Mouse (Mus musculus) liver, embryonic 12.5 days (tissue): ENCODE results near the gene Man2b2. TPM values are rescaled to one million over a fixed set of nuclear protein-coding genes. Genes with fewer than 3 reads are reported as not detected.

Experiments used
- ATAC-seq: fragments of 200-750 bp; cut with Nextera tagmentation; 2 replicates; pipeline ENCODE4 v1.8.0; 2017; ENCODE audit warnings: moderate number of reproducible peaks, mild to moderate bottlenecking, moderate library complexity
- H3K27ac ChIP-seq: fragments of 300-500 bp; sonication (generic); 2 replicates; pipeline ENCODE4 v1.5.1; 2016; ENCODE audit warnings: mild to moderate bottlenecking
- H3K27me3 ChIP-seq: fragments of 300-500 bp; sonication (generic); replicated peaks from 2 replicates; pipeline ENCODE4 v1.6.1; 2016; ENCODE audit warnings: mild to moderate bottlenecking, moderate library complexity
- H3K36me3 ChIP-seq: fragments of 300-500 bp; sonication (generic); 2 replicates; pipeline ENCODE4 v1.6.1; 2016; ENCODE audit warnings: mild to moderate bottlenecking, moderate library complexity
- H3K4me1 ChIP-seq: fragments of 300-500 bp; sonication (generic); 2 replicates; pipeline ENCODE4 v1.6.1; 2016
- H3K4me2 ChIP-seq: fragments of 300-500 bp; sonication (generic); 2 replicates; pipeline ENCODE4 v1.6.1; 2016; ENCODE audit warnings: mild to moderate bottlenecking, moderate library complexity
- H3K4me3 ChIP-seq: fragments of 300-500 bp; sonication (generic); 2 replicates; pipeline ENCODE4 v1.5.1; 2016; ENCODE audit warnings: mild to moderate bottlenecking, moderate library complexity
- H3K9ac ChIP-seq: fragments of 300-500 bp; sonication (generic); 2 replicates; pipeline ENCODE4 v1.6.1; 2016; ENCODE audit warnings: mild to moderate bottlenecking, moderate library complexity
- H3K9me3 ChIP-seq: fragments of 300-500 bp; sonication (generic); replicated peaks from 2 replicates; pipeline ENCODE4 v1.6.1; 2016; ENCODE audit warnings: mild to moderate bottlenecking, moderate library complexity
- WGBS: fragments of 180-500 bp; shearing (Covaris S2); methylation state at CpG from one replicate; pipeline ENCODE4 v1.1.7; 2016; ENCODE audit not compliant: insufficient replicate concordance; 5-methylcytosine and 5-hydroxymethylcytosine counted together
- polyA plus RNA-seq: library from polyadenylated mRNA; unstranded; fragments of >200 nt; fragmentation: Nextera tagmentation; extraction: Ambion mirVana; gene quantifications from 2 replicates; pipeline ENCODE4 v1.2.1, GENCODE M21; 2016

Man2b2 gene
- polyA plus RNA-seq, 1 experiment from 2014 or later: 11.5 TPM

DNA sequence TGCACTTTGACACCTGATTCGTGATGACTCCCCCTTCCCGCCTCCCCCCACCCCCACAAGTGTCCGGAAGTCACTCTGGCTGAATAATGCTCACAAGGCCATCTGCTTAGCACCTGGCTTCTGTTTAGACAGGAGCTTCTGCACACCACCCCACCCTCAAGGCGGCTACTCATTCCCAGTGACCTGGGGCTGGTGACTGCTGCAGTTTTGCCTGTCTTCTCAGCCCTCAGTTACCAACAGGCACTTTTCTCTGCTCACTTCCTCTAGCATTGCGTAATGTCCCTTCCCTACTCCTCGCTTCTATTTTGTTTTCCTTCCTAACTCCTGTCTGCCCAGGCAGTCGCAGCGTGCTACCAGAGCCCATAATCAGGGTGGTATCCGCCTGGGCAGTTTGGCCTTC lies 38.6 kb downstream of the Man2b2 start:
- Histone ChIP-seq H3K4me3 (no peak overlapping the region), H3K9ac (no peak overlapping the region), H3K4me1 (peaks cover 26% of the 10 kb centered on the region), H3K4me2 (no peak overlapping the region), H3K27me3 (no peaks in the 10 kb centered on the region), H3K9me3 (no peaks in the 10 kb centered on the region), H3K36me3 (peaks cover 19% of the 10 kb centered on the region), H3K27ac (0 out of 2 replicates have a peak overlapping the region, but pooled peaks have one; percentile 40)
- ATAC-seq: no peak
- 48% methylated on average over 9 of the region's 9 CpGs for WGBS

DNA sequence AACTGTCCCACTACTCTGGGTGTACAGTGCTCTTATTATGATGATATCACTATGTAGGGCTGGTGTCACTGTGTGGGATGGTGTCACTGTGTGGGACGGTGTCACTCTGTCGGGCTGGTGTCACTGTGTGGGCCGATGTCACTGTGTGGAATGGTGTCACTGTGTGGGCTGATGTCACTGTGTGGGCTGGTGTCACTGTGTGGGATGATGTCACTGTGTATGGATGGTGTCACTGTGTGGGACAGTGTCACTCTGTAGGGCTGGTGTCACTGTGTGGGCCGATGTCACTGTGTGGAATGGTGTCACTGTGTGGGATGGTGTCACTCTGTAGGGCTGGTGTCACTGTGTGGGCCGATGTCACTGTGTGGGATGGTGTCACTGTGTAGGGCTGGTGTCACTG lies 44.4 kb downstream of the Man2b2 start:
- Histone ChIP-seq H3K4me3 (no peak overlapping the region), H3K36me3 (no peaks in the 10 kb centered on the region), H3K27ac (no peak overlapping the region), H3K27me3 (no peaks in the 10 kb centered on the region), H3K9me3 (peaks cover 14% of the 10 kb centered on the region; the same call in 1 of the 2 replicates), H3K4me1 (no peaks in the 10 kb centered on the region), H3K4me2 (no peak overlapping the region), H3K9ac (no peak overlapping the region)
- ATAC-seq: no peak
- WGBS: 78% methylated on average over 5 of the region's 5 CpGs

DNA sequence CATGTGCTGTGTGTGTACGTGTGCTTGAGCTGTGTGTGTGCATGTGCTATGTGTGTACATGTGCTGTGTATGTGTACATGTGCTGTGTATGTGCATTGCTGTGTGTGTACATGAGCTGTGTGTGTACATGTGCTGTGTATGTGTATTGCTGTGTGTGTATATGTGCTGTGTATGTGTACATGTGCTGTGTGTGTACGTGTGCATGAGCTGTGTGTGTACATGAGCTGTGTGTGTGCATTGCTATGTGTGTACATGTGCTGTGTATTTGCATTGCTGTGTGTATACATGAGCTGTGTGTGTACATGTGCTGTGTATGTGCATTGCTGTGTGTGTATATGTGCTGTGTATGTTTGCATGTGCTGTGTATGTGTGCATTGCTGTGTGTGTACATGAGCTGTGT lies 50.9 kb downstream of the Man2b2 start:
- Histone ChIP-seq H3K36me3 (no peaks in the 10 kb centered on the region), H3K27ac (no peak overlapping the region), H3K27me3 (peaks cover 19% of the 10 kb centered on the region), H3K4me2 (no peak overlapping the region), H3K4me1 (peaks cover 11% of the 10 kb centered on the region), H3K9me3 (peaks cover 24% of the 10 kb centered on the region), H3K9ac (no peak overlapping the region), H3K4me3 (no peak overlapping the region)
- no peak for ATAC-seq
- 56% methylated on average over 2 of the region's 2 CpGs for WGBS

DNA sequence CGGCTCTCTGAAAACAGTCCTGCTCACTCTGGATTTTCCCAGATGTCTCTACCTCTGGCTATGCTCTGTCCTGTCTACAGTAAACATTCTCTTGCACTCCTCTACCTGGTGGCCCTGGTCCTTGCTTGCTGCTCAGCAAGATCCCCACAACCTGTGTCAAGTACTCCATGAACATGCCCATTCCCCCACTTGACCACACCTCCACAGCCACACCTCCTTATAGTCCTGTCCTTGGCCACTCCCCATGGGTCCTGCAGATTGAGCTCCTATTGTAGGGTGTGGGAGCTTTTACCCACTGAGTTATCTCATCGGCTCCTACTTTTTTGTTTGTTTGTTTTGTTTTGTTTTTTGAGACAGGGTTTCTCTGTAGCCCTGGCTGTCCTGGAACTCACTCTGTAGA lies 51.6 kb downstream of the Man2b2 start:
- Histone ChIP-seq H3K9me3 (peaks cover 18% of the 10 kb centered on the region), H3K4me1 (peaks cover 13% of the 10 kb centered on the region), H3K27me3 (peaks cover 19% of the 10 kb centered on the region), H3K36me3 (no peaks in the 10 kb centered on the region), H3K9ac (no peak overlapping the region), H3K27ac (no peak overlapping the region), H3K4me2 (no peak overlapping the region), H3K4me3 (no peak overlapping the region)
- WGBS: 72% methylated on average over 1 of the region's 2 CpGs
- ATAC-seq: no peak

DNA sequence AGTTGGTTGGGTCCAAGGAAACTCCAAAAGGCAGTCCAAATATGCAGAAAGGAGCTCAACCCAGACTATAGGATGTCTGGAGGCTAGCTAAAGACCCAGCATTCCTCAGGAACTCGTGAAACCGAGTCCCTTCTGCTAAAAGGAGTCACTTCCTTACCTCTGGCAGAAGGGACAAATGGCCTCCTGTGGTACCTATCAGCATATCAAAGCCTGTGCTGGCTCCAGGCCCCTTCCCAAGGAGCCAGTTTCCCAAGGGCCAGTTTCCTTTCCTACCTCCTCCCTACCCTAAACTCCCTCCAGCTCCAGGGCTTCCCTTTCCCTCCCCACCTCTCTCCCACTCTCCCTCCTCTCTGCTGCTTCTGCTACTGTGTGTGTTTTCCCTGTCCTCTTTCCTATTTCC lies 53.3 kb downstream of the Man2b2 start:
- Histone ChIP-seq H3K9me3 (peaks cover 16% of the 10 kb centered on the region), H3K36me3 (no peaks in the 10 kb centered on the region), H3K9ac (no peak overlapping the region), H3K4me2 (no peak overlapping the region), H3K27ac (no peak overlapping the region), H3K4me3 (no peak overlapping the region), H3K27me3 (peaks cover 19% of the 10 kb centered on the region), H3K4me1 (peaks cover 16% of the 10 kb centered on the region)
- 17% methylated on average over 2 of the region's 2 CpGs for WGBS
- no peak for ATAC-seq

DNA sequence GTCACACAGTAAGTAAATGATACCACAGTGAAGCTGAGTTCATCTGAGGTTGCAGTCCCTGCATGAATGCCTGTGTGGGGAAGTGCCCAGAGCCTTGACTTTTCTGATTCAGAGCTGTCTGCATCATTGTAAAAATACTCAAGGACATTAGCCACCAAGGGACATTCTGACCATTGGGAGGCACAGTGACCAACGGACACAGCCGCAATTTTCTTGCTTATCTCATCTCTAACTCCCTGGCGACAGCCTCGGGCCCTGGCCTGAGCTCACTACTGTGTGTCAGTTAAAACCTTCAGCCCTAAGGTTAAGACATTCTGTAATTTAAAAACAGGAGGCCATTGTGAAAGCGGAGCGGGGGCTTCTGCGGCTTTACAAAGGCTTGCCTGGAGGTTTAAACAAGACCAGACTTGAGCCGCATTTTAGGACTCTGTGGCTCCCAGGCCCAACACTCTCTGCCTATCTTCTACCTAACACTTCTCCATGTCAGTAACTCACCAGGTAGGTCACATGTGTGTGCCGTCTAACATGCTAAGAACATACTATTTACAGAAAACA lies 54.4 kb downstream of the Man2b2 start:
- H3K27ac ChIP-seq: no peak overlapping the region
- H3K4me3 ChIP-seq: no peak overlapping the region
- H3K36me3 ChIP-seq: no peaks in the 10 kb centered on the region
- no peak overlapping the region for H3K9ac ChIP-seq
- H3K4me1 ChIP-seq: peaks cover 16% of the 10 kb centered on the region
- peaks cover 16% of the 10 kb centered on the region for H3K9me3 ChIP-seq
- H3K4me2 ChIP-seq: no peak overlapping the region
- peaks cover 19% of the 10 kb centered on the region for H3K27me3 ChIP-seq
- 20% methylated on average over 9 of the region's 9 CpGs for WGBS
- ATAC-seq: no peak

DNA sequence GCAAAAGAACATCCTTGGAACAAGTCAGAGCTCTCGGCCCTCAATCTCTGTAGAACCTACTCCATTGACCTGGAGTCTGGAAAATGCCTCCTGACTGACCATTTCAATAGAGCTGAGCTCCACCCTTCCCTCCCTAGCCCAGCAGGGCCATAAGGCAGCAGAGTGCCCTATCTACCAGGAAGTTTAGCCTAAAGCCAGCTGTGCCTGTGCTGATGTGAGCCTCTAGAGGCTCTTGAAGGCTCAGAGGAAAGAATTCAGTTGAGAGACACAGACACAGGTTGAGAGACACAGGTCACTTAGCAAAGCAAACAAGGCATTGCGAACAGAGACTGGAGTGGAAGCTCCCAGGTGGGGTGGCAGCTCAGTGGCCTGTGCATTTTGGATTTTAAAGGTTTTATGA lies 55.1 kb downstream of the Man2b2 start:
- Histone ChIP-seq H3K27me3 (peaks cover 19% of the 10 kb centered on the region), H3K9ac (no peak overlapping the region), H3K27ac (no peak overlapping the region), H3K4me2 (no peak overlapping the region), H3K9me3 (peaks cover 10% of the 10 kb centered on the region), H3K4me1 (peaks cover 16% of the 10 kb centered on the region), H3K36me3 (no peaks in the 10 kb centered on the region), H3K4me3 (no peak overlapping the region)
- 70% methylated on average over 2 of the region's 2 CpGs for WGBS
- no peak for ATAC-seq

DNA sequence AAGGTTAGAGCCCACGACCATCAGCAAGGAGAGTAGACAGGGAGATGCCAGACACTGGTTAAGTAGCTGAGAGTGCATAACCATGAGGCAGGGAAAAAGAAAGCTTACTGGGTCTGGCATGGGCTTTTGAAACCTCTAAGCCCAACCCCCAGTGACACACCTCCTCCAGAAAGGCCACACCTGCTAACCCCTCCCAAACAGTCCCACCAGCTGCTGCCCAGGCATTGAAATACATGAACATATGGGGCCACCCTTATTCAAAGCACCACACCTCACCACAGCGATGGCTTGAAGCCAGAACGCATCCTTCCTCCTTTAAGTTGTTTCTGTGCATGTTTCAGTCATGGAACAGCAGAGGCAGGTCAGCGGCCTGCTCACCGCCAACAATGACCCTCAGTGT lies 57.9 kb downstream of the Man2b2 start:
- Histone ChIP-seq H3K27me3 (peaks cover 19% of the 10 kb centered on the region), H3K9ac (no peak overlapping the region), H3K27ac (no peak overlapping the region), H3K36me3 (no peaks in the 10 kb centered on the region), H3K4me1 (peaks cover 16% of the 10 kb centered on the region), H3K4me3 (no peak overlapping the region), H3K4me2 (no peak overlapping the region), H3K9me3 (no peaks in the 10 kb centered on the region)
- 74% methylated on average over 5 of the region's 5 CpGs for WGBS
- ATAC-seq: no peak

DNA sequence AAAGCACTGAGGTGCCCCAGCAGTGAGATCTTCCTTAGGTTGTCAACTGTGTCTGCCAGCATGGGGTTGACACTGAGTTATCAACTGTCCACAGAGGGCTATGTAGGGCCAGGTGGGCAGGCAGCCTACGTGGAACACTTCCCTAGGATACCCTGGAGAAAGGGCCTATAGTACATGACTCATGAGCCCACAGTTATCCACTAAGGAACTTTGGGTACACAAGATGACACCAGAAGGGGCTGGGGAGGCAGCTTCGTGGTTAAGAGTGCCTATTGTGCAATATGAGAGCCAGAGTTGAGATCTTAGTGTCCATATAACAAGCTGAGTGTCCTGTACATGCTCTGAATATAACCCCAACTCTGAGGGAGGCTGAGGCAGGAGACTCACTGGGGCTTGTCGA lies 60.9 kb downstream of the Man2b2 start:
- no peaks in the 10 kb centered on the region for H3K36me3 ChIP-seq
- H3K4me2 ChIP-seq: no peak overlapping the region

DNA sequence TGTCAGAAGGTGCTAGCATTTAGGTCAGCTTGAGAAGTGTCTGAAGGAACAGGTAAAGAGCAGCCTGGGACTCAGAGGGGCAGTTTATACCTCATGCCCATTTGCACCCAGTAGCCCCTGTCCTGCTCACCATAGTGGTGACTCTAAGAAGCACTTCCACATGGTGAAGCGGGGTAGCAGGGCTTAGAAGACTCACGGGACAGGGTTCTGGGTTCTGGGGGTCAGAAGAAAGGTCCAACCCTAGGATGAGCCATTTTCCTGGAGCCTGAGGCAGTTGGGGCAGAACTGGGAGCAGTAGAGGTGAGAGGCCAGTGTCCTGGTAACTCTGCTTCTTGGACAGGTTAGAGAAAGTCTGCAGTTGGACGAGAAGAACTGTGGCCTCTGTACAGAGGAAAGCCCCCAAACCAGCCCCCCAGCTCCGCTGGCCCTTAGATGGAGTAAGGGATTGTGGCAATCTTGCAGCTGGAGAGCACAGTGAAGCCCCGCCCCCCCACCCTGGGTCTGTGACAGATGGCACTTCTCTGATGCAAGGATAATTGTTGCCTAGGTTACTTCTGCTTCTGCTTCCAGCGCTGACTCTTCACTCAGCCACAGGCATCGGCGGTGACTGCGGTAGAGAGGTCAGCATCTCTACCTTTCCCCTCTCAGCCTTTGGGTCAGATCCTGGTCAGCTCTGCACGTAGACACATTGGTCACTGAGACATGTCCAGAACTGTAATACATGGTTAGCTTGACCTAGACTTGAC lies 63.3 kb downstream of the Man2b2 start:
- H3K9ac ChIP-seq: no peak overlapping the region
- no peaks in the 10 kb centered on the region for H3K36me3 ChIP-seq
- H3K4me2 ChIP-seq: no peak overlapping the region
- H3K4me3 ChIP-seq: no peak overlapping the region
- 20% methylated on average over 10 of the region's 10 CpGs for WGBS
- H3K4me1 ChIP-seq: no peaks in the 10 kb centered on the region
- no peaks in the 10 kb centered on the region for H3K9me3 ChIP-seq
- H3K27me3 ChIP-seq: peaks cover 3% of the 10 kb centered on the region; the same call in 1 of the 2 replicates
- no peak for ATAC-seq
- H3K27ac ChIP-seq: no peak overlapping the region

More for the DNA sequence above, 60.9 kb downstream of the Man2b2 start:
- H3K9me3 ChIP-seq: no peaks in the 10 kb centered on the region
- peaks cover 3% of the 10 kb centered on the region; the same call in 1 of the 2 replicates for H3K27me3 ChIP-seq
- no peak overlapping the region for H3K4me3 ChIP-seq
- no peak overlapping the region for H3K9ac ChIP-seq
- ATAC-seq: no peak
- H3K4me1 ChIP-seq: peaks cover 5% of the 10 kb centered on the region; the same call in 1 of the 2 replicates
- H3K27ac ChIP-seq: no peak overlapping the region
- 47% methylated on average over 3 of the region's 3 CpGs for WGBS

DNA sequence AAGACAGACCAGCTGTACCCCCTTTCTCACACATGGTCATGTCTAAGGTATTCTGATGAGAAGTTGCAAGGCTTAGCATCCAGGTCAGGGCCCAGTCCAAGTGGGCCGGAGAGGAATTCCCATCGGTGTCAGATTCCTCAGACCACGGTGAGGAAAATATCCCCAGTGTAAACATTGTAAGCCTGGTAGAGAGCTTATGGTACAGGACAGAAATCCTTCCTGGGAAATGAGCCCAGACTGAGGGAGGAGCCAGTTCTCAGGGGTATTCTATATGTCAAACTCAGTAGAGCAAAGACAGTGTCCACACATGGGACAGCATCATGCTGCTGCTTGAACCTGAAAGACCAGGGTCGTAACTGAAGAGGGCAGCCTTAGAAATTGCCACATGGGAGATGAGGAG lies 70.6 kb downstream of the Man2b2 start:
- Histone ChIP-seq H3K4me2 (no peak overlapping the region), H3K4me3 (no peak overlapping the region), H3K9me3 (no peaks in the 10 kb centered on the region), H3K27ac (no peak overlapping the region), H3K36me3 (no peaks in the 10 kb centered on the region), H3K27me3 (peaks cover 6% of the 10 kb centered on the region; the same call in 1 of the 2 replicates), H3K9ac (no peak overlapping the region), H3K4me1 (no peaks in the 10 kb centered on the region)
- ATAC-seq: no peak
- WGBS: 63% methylated on average over 4 of the region's 4 CpGs

DNA sequence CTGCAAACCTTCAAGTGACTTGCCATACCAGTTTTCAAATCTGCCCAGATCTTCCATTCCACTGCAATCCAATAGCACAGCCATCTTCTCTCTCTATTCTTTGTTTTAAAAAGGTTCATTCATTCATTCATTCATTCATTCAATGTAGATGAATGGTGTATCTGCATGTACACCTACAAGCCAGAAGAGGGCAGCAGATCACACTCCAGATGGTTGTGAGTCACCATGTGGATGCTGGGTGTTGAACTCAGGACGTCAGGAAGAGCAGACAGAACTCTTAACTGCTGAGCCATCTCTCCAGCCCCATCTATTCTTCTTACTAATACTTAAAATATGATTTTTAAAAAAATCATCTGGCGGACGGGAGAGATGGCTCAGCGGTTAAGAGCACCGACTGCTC lies 73.4 kb downstream of the Man2b2 start:
- Histone ChIP-seq H3K4me1 (no peaks in the 10 kb centered on the region), H3K4me2 (no peak overlapping the region), H3K36me3 (no peaks in the 10 kb centered on the region), H3K9ac (no peak overlapping the region), H3K9me3 (no peaks in the 10 kb centered on the region), H3K27me3 (peaks cover 6% of the 10 kb centered on the region), H3K27ac (no peak overlapping the region), H3K4me3 (no peak overlapping the region)
- WGBS: 63% methylated on average over 5 of the region's 5 CpGs
- no peak for ATAC-seq
